Mouse (Mus musculus) duodenum, adult 2 months (tissue): ENCODE measurements around the gene Sumo3. TPM values are rescaled to one million over a fixed set of nuclear protein-coding genes. Genes with fewer than 3 reads are reported as not detected.

Source experiments
- polyA plus RNA-seq: library from polyadenylated mRNA; depleted of rRNA; stranded (reverse); fragments of >200 nt; gene quantifications from 2 replicates; pipeline ENCODE4 v1.2.3, GENCODE M21; 2012; ENCODE audit warnings: low replicate concordance; rRNA removed

Gene Sumo3
- polyA plus RNA-seq, result 114 and 144 TPM in 2 replicates

GRCm38 (mm10) chr10:77605908-77606826 is at the start of gene Sumo3, which contains the start of gene Gm49325:
Gene Sumo3, plus strand, starts transcription at chr10:77606097.
Gene Gm49325, plus strand, starts transcription at chr10:77606197.

GRCm38 (mm10) chr10:77581408-77582284 is 24.3 kb upstream of the Sumo3 start, which contains the start of gene Pttg1ip:
Gene Pttg1ip, plus strand, starts transcription at chr10:77581720.

DNA sequence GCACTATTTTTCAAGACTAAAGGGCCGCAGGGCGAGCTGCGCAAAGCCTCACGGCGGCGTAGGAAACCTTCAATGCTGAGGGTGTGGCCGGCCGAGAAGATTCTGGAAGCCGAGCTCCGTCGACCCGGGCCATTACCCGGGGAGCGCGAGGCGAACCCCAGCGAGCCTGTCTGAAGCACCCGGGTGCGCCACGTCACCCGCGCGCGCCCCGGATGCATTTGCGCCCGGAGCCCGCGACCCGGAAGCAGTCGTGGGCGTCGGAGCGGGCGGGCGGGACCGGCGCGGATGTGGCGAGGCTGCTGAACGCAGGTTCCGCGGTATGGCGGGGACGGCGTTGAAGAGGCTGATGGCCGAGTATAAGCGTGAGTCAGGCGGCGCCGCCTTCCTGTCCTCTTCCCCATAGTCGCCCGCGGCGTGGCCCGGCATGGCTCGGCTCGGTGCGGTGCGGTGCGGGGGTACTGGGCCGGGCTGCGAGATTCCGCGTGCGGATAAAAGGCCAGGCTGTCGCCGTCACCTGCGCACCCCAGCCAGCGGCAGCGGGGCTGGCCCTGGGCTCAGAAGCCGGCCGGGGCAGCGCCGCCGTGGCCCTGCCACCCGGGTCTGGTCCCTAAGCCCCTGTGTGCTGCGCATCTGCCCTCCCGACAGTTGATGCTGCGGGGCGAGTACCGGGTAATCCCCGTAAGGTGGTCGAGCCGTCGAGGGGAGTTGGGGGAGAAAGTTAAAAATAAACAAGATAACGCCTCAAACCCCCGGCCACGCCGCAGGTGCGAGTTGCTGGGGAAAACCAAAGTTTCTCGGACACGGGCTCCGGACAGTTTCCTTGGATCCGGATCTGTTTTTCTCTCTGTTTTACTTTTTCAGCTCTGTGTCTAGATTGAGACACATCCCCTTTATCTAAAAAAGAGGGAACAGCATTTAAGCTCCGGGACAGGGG is 16.4 kb downstream of the Sumo3 start, which contains the start of gene Ube2g2:
Gene Ube2g2, plus strand, starts transcription at position 221 of the 934 bp plus-strand sequence.

Other genes with a start within 250 kb of the Sumo3 start
- 0.51 and 0.82 TPM in 2 replicates for gene Adarb1, start 187.8 kb upstream of the Sumo3 start, polyA plus RNA-seq
- gene Fam207a, start 90.3 kb upstream of the Sumo3 start, polyA plus RNA-seq, result 33.9 and 43.1 TPM in 2 replicates
- gene Itgb2, start 75.8 kb upstream of the Sumo3 start, polyA plus RNA-seq, result 4.4 and 10.5 TPM in 2 replicates
- gene Pttg1ip, start 24.4 kb upstream of the Sumo3 start, polyA plus RNA-seq, result 99.6 and 136 TPM in 2 replicates
- not detected in 2 replicates for gene Gm49325, start 100 bp downstream of the Sumo3 start, polyA plus RNA-seq
- gene Ube2g2, start 16.2 kb downstream of the Sumo3 start, polyA plus RNA-seq, result 18.6 and 24.1 TPM in 2 replicates
- 0.19 and 0.56 TPM in 2 replicates for gene Tspear, start 80.5 kb downstream of the Sumo3 start, polyA plus RNA-seq
- gene Gm19402, start 84.7 kb downstream of the Sumo3 start, polyA plus RNA-seq, result not detected in 2 replicates
- not detected in 2 replicates for gene Gm9508, start 91.1 kb downstream of the Sumo3 start, polyA plus RNA-seq
- gene Gm10272, start 100.5 kb downstream of the Sumo3 start, polyA plus RNA-seq, result 1.1 TPM in 1 of 2 replicates, not detected in the other
- gene Gm10024, start 105.4 kb downstream of the Sumo3 start, polyA plus RNA-seq, result not detected in 2 replicates
- gene Gm10142, start 109.7 kb downstream of the Sumo3 start, polyA plus RNA-seq, result not detected in 2 replicates
- gene Krtap12-1, start 114.5 kb downstream of the Sumo3 start, polyA plus RNA-seq, result 0.43 TPM in 1 of 2 replicates, not detected in the other
- gene Gm10100, start 120.4 kb downstream of the Sumo3 start, polyA plus RNA-seq, result not detected in 2 replicates
- gene Gm18596, start 136.5 kb downstream of the Sumo3 start, polyA plus RNA-seq, result not detected in 2 replicates
- gene Gm9736, start 145.3 kb downstream of the Sumo3 start, polyA plus RNA-seq, result not detected in 2 replicates
- gene Gm3233, start 153.6 kb downstream of the Sumo3 start, polyA plus RNA-seq, result not detected in 2 replicates
- not detected in 2 replicates for gene Gm3238, start 165.2 kb downstream of the Sumo3 start, polyA plus RNA-seq
- not detected in 2 replicates for gene Gm7138, start 170.8 kb downstream of the Sumo3 start, polyA plus RNA-seq
- gene Gm3250, start 176.4 kb downstream of the Sumo3 start, polyA plus RNA-seq, result not detected in 2 replicates
- not detected in 2 replicates for gene Gm7137, start 182.1 kb downstream of the Sumo3 start, polyA plus RNA-seq
- gene Gm9639, start 189.0 kb downstream of the Sumo3 start, polyA plus RNA-seq, result not detected in 2 replicates
- not detected in 2 replicates for gene Gm19668, start 193.0 kb downstream of the Sumo3 start, polyA plus RNA-seq
- not detected in 2 replicates for gene Gm9507, start 205.7 kb downstream of the Sumo3 start, polyA plus RNA-seq
- not detected in 2 replicates for gene Gm2696, start 208.6 kb downstream of the Sumo3 start, polyA plus RNA-seq
- not detected in 2 replicates for gene Krtap10-4, start 221.0 kb downstream of the Sumo3 start, polyA plus RNA-seq
- gene Krtap10-10, start 229.8 kb downstream of the Sumo3 start, polyA plus RNA-seq, result not detected in 2 replicates
- not detected in 2 replicates for gene Gm36176, start 240.7 kb downstream of the Sumo3 start, polyA plus RNA-seq
- 0.27 TPM in 1 of 2 replicates, not detected in the other for gene Gm10318, start 246.8 kb downstream of the Sumo3 start, polyA plus RNA-seq